Mouse (Mus musculus): ENCODE results near the gene Myom1. TPM values are rescaled to one million over a fixed set of nuclear protein-coding genes. Genes with fewer than 3 reads are reported as not detected.

Myom1 gene
- total RNA-seq, 1 experiment from 2014 or later: 1.8 TPM

DNA sequence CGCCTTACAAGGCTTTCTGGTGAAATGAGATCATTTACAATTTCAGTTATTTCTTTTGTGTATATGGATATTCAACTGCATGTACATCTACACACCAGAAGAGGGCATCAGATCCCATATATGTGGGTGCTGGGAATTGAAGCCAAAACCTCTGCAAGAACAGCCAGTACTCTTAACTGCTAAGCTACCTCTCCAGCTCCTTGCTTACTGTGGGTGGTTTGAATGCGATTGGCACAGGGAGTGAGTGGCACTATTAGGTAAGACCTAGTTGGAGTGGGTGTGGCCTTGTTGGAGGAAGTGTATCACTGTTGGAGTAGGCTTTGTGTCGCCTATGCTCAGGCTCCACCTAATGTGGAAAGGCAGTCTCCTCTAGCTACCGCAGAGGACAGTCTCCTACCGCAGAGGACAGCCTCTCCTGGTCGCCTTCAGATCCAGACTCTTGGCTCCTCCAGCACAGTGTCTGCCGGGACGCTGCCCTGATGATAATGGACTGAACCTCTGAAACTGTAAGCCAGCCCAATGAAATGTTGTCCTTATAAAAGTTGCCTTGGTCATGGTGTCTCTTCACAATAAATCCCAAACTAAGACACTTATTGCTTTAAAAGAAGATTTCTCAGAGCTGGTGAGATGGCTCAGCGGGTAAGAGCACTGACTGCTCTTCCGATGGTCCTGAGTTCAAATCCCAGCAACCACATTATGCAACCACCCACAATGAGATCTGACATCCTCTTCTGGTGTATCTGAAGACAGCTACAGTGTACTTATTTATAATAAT, 1.9 kb downstream of the Myom1 start:
- ATAC-seq (replicated peaks in 1 of 2; ENCODE audit: insufficient read depth in 1 of 2, low FRiP score in 2 of 2, low TSS enrichment in 1 of 2, low read depth in 1 of 2, poor library complexity in 2 of 2, severe bottlenecking in 2 of 2): peak in 1 of 2 experiments; percentile 36; a peak in 1 of 4 replicates

DNA sequence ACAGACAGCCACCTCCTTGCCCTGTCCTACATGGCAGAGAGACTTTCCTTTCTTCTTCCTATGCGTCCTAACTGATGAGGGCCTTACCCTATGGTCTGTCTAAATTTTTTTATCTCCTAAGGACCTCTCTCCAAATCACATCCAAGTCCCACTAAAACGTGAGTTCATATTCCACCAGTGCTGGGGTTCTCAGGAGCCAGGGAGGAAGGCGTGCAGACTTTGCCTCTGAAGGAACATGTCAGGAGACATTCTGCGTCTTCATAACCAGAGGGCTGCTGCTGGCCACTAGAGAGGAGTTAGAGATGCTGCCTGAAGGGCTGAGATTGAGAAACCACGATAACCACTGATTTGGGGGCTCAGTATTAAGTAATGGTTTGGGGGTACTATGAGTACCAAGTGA, 4.5 kb downstream of the Myom1 start:
- ATAC-seq (replicated peaks in 1 of 2; ENCODE audit: insufficient read depth in 1 of 2, low FRiP score in 2 of 2, low TSS enrichment in 1 of 2, low read depth in 1 of 2, poor library complexity in 2 of 2, severe bottlenecking in 2 of 2): no peak

DNA sequence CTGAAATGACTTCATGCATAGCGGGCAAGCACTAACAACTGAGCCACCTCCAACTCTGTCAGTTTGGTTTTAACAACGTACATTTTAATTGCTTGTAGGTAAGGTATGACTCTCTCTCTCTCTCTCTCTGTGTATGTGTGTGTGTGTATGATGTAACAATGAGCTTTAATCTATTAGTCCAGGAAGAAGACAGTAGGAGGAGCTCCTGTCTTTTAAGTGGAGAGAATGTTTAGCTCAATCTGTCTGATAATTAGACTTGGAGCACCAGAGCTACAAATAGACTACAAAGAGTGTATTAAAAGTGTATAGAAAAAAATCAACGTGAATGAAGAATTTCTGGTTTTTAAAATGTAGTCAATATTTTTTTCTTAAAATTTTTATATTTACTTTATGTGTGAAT, 6.2 kb downstream of the Myom1 start:
- ATAC-seq (replicated peaks in 1 of 2; ENCODE audit: insufficient read depth in 1 of 2, low FRiP score in 2 of 2, low TSS enrichment in 1 of 2, low read depth in 1 of 2, poor library complexity in 2 of 2, severe bottlenecking in 2 of 2): no peak

DNA sequence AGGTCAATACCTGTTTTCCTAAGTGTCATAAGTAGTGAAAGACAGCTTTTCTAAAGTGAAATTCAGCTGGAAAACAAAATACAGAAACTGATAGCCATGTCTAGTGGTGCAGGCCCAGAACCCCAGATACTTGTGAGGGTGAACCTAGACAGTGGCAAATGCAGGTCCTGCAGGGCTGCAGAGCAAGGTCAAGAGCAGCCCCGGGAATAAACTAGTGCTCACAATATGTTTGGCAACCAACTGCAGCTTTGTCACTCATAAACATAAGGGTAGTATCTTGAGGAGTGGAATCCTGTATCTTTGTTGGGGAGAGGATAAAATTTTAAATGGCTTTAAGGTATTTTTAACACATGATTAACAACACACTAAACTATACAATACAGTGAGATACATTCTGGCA, 7.3 kb downstream of the Myom1 start:
- no peak for ATAC-seq (replicated peaks in 1 of 2; ENCODE audit: insufficient read depth in 1 of 2, low FRiP score in 2 of 2, low TSS enrichment in 1 of 2, low read depth in 1 of 2, poor library complexity in 2 of 2, severe bottlenecking in 2 of 2)

DNA sequence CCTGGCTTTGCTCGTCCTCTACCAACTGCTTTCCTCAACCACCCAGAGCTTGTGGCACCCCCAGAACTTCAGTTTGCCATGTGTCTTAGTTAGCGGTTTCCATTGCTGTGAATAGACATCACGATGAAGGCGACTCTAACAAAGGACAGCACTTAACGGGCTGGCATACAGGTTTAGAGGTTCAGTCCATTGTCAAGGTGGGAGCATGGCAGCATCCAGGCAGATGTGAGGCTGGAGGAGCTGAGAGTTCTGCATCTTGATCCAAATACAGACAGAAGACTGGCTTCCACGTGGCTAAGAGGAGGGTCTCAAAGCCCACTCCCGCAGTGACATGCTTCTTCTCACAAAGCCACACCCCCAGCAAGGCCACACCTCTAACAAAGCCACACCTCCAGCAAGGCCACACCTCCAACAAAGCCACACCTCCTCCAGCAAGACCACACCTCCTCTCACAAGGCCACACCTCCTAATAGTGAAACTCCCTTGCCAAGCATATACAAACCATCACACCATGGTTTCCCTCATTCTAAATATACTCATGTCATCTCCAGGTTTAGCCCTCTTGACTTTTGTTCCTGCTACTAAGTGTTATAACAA, 8.3 kb downstream of the Myom1 start:
- ATAC-seq (replicated peaks in 1 of 2; ENCODE audit: insufficient read depth in 1 of 2, low FRiP score in 2 of 2, low TSS enrichment in 1 of 2, low read depth in 1 of 2, poor library complexity in 2 of 2, severe bottlenecking in 2 of 2): 0 out of 4 replicates have a peak, but pooled peaks of 1 of the 2 experiments have one; percentile 40

DNA sequence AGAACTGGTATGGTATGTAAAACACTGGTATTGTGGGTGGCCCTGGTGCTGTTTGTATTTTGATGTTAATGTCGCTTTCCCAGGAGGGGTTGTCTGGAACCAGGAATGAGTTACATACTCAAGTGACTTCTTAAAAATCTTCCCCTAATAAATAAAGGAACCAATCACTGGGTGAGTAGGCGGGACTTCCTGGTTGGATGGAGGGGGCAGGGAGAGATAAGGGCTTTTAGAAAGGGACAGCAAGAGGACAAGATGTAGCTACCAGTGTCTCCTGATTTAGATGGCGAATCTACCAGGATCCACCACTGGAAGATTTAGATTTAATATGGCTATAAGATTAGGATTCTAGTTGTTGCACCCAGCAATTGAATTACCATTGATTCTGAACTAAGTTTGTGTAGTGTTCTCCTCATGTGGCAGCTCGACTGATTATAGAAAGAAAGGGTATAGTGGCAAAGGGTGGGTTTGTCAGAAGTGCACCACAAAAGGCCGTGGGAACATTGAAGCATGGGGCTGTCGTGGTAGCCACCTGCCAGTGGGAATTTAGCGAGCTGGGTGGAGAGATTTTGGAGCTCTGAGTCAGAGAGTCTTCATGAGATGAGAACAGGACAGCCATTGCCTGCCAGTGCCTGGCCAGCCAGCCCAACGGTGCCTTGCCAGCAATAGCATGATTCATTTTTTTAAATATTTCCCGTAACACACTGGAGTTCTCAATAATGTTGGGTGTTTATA, 9.7 kb downstream of the Myom1 start:
- no peak for ATAC-seq (replicated peaks in 1 of 2; ENCODE audit: insufficient read depth in 1 of 2, low FRiP score in 2 of 2, low TSS enrichment in 1 of 2, low read depth in 1 of 2, poor library complexity in 2 of 2, severe bottlenecking in 2 of 2)

DNA sequence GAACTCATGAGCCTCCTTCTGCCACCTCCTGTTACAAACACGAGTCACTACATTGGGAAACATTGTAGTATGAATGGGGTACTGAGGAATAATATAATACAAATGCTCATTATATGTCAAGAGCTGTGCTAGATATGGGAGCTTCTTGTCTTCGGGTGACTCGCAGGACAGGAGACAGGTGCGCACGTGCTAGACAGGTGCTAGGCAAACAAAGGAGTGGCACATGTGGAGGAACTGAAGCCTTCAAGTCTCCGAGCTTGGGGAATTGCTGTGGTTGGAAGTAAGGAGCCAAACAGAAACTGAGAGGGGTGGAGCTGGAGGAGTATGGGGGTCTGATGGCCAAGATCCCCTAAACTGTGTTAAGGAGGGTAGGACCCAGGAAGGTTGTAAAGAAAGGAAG, 10.7 kb downstream of the Myom1 start:
- ATAC-seq (replicated peaks in 1 of 2; ENCODE audit: insufficient read depth in 1 of 2, low FRiP score in 2 of 2, low TSS enrichment in 1 of 2, low read depth in 1 of 2, poor library complexity in 2 of 2, severe bottlenecking in 2 of 2): no peak

DNA sequence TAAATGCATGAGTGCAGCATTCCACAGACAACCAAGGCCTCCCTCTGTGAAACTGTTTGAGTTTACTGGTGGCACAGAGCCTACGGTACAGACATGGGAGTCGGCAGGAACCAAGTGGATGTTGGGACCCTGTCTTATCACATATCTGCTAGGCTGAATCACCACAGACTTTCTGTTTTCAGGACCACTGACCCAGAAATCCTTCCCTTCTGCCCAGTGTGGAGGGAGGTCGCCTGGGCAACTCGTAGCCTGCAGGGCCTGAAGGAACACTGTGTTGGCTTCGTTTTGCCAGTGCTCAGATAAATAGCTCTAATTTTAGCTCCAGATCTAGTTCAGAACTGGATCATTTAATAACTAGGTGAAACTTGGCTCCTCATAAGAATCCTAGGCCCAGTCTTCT, 12.5 kb downstream of the Myom1 start:
- no peak for ATAC-seq (replicated peaks in 1 of 2; ENCODE audit: insufficient read depth in 1 of 2, low FRiP score in 2 of 2, low TSS enrichment in 1 of 2, low read depth in 1 of 2, poor library complexity in 2 of 2, severe bottlenecking in 2 of 2)

DNA sequence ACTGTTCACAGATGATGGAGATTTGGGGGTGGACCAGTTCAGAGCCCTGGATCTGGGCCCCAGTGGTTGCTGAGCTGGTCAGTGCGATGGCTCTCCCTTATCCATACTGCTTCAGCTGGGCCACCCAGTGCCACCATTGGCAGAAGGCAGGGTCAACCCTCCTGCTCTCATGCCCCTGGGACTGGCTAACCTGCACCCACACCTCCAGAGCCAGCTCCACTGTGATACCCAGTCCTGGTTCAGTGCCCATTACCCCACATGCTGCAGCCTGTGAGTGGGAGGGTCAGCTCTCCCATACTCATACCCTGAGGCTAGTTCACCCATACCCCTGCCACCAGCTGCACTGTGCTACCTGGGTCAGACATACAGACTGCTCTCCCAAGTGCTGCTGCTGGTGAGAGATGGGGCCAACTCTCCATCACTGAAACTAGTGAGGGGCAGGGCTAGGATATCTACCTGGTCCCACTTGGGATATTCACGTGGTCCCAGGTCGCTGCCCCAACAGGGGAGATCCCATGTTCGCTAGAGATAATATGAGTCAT, 15.1 kb downstream of the Myom1 start:
- no peak for ATAC-seq (replicated peaks in 1 of 2; ENCODE audit: insufficient read depth in 1 of 2, low FRiP score in 2 of 2, low TSS enrichment in 1 of 2, low read depth in 1 of 2, poor library complexity in 2 of 2, severe bottlenecking in 2 of 2)

DNA sequence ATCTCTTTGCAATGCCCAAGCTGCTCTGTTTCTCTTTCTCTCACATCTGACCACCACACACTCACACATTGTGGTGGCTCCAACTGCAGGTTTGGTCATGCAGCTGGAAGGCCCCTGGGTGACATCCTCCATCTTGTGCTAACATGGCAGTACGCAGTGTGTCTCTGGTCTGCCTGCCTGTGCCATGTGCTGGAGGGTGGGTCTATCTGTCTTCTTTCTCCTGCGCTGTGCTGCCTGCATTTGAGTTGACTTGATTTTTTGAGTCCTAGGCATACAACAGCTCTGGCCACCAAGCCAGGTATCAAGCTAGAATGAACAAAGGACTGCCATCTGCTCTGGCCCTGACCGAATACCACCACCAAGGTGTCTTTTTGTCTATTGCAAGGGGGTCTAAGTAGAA, 15.7 kb downstream of the Myom1 start:
- ATAC-seq (replicated peaks in 1 of 2; ENCODE audit: insufficient read depth in 1 of 2, low FRiP score in 2 of 2, low TSS enrichment in 1 of 2, low read depth in 1 of 2, poor library complexity in 2 of 2, severe bottlenecking in 2 of 2): no peak

DNA sequence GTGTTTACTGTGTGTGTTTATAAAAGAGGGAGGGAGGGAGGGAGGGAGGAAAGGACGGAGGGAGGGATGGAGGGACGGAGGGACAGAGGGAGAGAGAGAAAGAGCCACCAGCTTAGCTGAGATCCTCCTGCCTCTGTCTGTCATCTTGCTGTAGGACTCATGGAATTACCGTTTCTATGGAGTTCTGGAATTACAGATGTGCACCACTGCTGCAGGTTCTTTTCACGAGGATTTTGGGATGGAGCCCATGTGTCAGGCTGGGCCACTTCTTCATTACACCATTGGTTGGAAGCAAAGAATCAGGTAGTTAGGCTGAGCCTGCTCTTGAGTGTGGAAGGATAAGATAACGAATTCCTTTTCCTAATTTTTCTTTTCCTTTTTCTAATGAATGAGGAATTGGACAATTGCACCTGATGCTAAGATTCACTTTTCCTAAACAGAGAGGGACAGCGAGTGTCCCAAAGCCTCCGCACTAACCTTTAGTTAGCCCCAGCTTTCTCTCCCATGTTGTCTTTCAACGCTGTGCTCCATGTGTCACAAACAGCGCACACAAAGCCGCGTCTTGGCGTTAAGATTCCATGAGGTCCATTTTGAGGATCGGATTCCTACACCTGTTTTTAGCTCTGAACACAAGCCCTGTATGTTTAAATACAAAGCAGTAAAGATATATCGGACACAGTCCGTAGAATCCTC, 16.3 kb downstream of the Myom1 start:
- no peak for ATAC-seq (replicated peaks in 1 of 2; ENCODE audit: insufficient read depth in 1 of 2, low FRiP score in 2 of 2, low TSS enrichment in 1 of 2, low read depth in 1 of 2, poor library complexity in 2 of 2, severe bottlenecking in 2 of 2)

DNA sequence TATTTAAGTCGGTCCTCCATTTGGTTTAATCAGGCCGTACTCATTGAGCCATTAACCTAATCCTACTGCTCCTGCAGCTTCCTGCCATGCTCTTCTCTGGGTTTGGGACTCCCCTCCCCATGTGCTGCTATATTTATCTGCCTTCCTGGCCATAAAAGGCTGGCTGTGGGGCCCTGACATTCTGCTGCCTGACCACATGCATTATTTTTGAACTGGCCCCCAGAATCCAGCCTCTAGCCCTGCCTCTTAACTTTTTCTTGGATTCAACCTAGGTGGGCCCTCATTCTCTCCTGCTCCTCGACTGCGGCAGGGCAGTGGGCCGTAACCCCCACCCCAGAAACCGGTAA, 16.8 kb downstream of the Myom1 start:
- no peak for ATAC-seq (replicated peaks in 1 of 2; ENCODE audit: insufficient read depth in 1 of 2, low FRiP score in 2 of 2, low TSS enrichment in 1 of 2, low read depth in 1 of 2, poor library complexity in 2 of 2, severe bottlenecking in 2 of 2)

DNA sequence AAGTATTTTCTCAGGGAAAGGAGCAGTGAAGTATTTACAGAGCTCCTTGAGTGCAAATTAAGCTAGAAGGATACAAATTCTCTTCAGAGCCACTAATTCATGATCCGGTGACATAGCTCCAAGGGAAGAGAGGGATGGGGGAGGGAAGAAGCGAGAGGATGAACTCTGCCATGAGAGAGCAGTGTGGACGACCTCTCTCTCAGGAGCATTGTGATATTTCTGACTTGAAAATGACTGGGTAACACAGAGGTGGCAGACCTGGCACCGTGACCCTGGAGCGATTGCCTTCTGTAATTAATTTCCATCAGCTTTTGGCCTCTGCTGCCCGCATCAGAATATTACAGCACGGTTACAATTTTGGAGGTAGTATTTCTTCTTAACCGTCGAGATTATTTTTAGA, 17.4 kb downstream of the Myom1 start:
- ATAC-seq (replicated peaks in 1 of 2; ENCODE audit: insufficient read depth in 1 of 2, low FRiP score in 2 of 2, low TSS enrichment in 1 of 2, low read depth in 1 of 2, poor library complexity in 2 of 2, severe bottlenecking in 2 of 2): no peak

DNA sequence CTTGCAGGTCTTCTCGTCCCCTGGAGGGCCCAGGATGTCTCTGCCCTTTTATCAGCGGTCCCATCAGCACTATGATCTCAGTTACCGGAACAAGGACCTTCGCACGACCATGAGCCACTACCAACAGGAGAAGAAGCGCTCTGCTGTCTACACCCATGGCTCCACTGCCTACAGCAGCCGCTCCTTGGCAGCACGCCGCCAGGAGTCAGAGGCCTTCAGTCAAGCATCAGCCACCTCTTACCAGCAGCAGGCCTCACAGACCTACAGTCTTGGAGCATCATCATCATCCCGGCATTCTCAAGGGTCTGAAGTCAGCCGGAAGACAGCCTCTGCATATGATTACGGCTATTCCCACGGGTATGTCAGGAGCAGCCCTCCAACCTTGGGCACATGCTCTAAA, 20.4 kb downstream of the Myom1 start:
- no peak for ATAC-seq (replicated peaks in 1 of 2; ENCODE audit: insufficient read depth in 1 of 2, low FRiP score in 2 of 2, low TSS enrichment in 1 of 2, low read depth in 1 of 2, poor library complexity in 2 of 2, severe bottlenecking in 2 of 2)

DNA sequence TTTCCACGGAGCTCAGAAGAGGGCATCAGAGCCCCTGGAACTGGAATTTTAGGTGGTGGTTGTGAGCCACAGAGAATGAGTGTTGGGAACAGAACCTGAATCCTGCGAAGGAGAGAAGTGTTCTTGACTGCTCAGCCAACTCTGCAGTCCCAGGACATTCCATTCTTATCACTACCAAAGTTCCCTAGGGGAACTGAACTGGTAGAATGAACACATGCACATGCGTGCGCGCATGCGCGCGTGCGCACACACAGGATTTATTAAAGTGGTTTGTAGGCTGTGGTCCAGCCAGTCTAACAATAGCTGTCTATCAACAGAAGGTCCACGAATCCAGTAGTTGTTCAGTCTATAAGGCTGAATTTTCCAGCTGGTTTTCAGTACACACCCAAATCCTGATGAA, 21.6 kb downstream of the Myom1 start:
- no peak for ATAC-seq (replicated peaks in 1 of 2; ENCODE audit: insufficient read depth in 1 of 2, low FRiP score in 2 of 2, low TSS enrichment in 1 of 2, low read depth in 1 of 2, poor library complexity in 2 of 2, severe bottlenecking in 2 of 2)

DNA sequence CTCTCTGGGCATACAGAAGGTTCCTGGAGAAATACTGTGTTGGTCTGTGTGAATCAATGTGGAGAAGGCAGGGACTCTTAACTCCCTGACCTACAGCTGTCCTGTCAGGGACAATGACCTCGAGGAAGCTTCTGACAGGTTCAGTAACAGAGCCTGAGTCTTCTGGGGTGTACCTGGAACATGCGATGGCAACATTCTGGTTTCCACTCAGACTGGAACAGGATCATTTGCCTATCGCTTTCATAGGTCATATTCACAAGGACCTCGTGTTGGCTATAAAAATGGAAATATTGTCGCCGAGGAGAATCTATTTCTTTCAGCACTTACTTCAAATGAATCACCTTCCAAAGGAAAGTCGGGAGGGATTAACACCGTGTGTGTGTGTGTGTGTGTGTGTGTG, 23.5 kb downstream of the Myom1 start:
- ATAC-seq (replicated peaks in 1 of 2; ENCODE audit: insufficient read depth in 1 of 2, low FRiP score in 2 of 2, low TSS enrichment in 1 of 2, low read depth in 1 of 2, poor library complexity in 2 of 2, severe bottlenecking in 2 of 2): no peak

DNA sequence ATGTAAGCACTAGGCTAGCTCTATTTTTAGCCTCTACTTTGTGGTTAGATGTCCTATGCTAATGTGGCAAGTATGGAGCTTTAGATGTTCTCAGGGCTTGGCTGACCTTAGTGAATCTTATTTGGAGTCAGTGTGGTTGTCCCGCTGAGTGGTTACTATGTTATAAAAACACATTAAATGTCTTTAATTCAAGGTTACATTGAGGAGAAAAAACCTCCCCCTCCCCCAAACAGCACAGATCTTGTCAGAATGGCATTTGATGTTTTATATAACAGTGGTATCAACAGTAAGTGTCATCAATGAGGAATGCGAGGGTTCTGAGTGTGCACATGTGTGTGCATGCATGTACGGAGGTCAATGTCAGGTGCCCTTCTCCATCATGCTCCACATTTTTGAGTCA, 24.8 kb downstream of the Myom1 start:
- ATAC-seq (replicated peaks in 1 of 2; ENCODE audit: insufficient read depth in 1 of 2, low FRiP score in 2 of 2, low TSS enrichment in 1 of 2, low read depth in 1 of 2, poor library complexity in 2 of 2, severe bottlenecking in 2 of 2): no peak

DNA sequence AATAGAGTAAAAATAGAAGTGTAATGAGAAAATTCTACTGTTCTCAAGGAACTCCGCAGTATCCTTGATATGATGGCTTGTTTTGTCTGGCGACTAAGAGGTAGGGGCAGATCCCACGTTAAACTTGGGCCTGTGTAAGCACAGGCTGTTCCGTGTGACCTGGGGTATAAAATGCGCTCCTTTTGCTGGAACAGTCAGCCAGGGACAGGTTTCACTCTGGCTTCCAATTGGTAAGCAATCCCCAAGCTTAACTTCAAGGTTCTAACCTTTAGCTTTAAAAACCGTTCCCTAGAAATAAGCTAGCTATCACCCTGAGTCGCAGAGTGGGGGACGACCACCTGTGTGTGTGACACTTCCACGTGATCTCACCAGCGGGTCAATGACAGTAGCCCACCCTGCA, 30.3 kb downstream of the Myom1 start:
- no peak for ATAC-seq (replicated peaks in 1 of 2; ENCODE audit: insufficient read depth in 1 of 2, low FRiP score in 2 of 2, low TSS enrichment in 1 of 2, low read depth in 1 of 2, poor library complexity in 2 of 2, severe bottlenecking in 2 of 2)
